Mouse (Mus musculus) ES-E14 (cell line): Measurements from ENCODE around the gene Slc46a1. TPM values are rescaled to one million over a fixed set of nuclear protein-coding genes. Genes with fewer than 3 reads are reported as not detected.

Source experiments
- DNase-seq: peaks from one replicate; pipeline ENCODE4 v3.0.0-alpha.2; 2013; ENCODE audit warnings: low read depth, low spot score
- H3K27ac ChIP-seq: 2 replicates; pipeline ENCODE4 v1.5.1; 2012; ENCODE audit warnings: low read depth, mild to moderate bottlenecking, low read length, moderate library complexity, mixed read lengths; ENCODE audit not compliant: poor library complexity, insufficient read depth, severe bottlenecking
- H3K36me3 ChIP-seq: 2 replicates; pipeline ENCODE4 v1.6.1; 2012; ENCODE audit warnings: mild to moderate bottlenecking, low read length, moderate library complexity, mixed read lengths; ENCODE audit not compliant: control insufficient read depth, poor library complexity, insufficient read depth, severe bottlenecking
- H3K4me1 ChIP-seq, 2 experiments: fragments of 150-350 bp in 1 of 2; sonication (generic) in 1 of 2; 2 replicates each; pipeline ENCODE4 v1.6.1; 2012; ENCODE audit warnings: low read length in 2 of 2, mild to moderate bottlenecking in 1 of 2, mixed read lengths in 1 of 2; ENCODE audit not compliant: control insufficient read depth in 2 of 2, insufficient read depth in 2 of 2, poor library complexity in 1 of 2
- H3K4me3 ChIP-seq, 2 experiments: fragments of 150-350 bp in 1 of 2; sonication (generic) in 1 of 2; 2 replicates each; pipeline ENCODE4 v1.5.1; 2012; ENCODE audit warnings: low read length in 2 of 2, low read depth in 1 of 2, mild to moderate bottlenecking in 1 of 2, mixed read lengths in 1 of 2; ENCODE audit not compliant: insufficient read depth in 1 of 2, poor library complexity in 1 of 2, severe bottlenecking in 1 of 2
- H3K9ac ChIP-seq: 2 replicates; pipeline ENCODE4 v1.6.1; 2012; ENCODE audit warnings: low read depth, mild to moderate bottlenecking, low read length, mixed read lengths; ENCODE audit not compliant: poor library complexity, insufficient read depth, severe bottlenecking
- H3K9me3 ChIP-seq: fragments of 150-350 bp; sonication (generic); 2 replicates; pipeline ENCODE4 v1.6.1; 2012; ENCODE audit warnings: low read depth, mild to moderate bottlenecking, low read length; ENCODE audit not compliant: control insufficient read depth, insufficient read depth
- CHD2 ChIP-seq: IDR thresholded peaks from 2 replicates; pipeline ENCODE4 v1.6.1; 2014; ENCODE audit warnings: mild to moderate bottlenecking, low read depth, low read length, inconsistent platforms
- HCFC1 ChIP-seq: IDR thresholded peaks from 2 replicates; pipeline ENCODE4 v1.6.1; 2012; ENCODE audit warnings: low read length, inconsistent platforms, borderline replicate concordance; ENCODE audit not compliant: insufficient read depth
- MAFK ChIP-seq: IDR thresholded peaks from 2 replicates; pipeline ENCODE4 v1.6.1; 2014; ENCODE audit warnings: mild to moderate bottlenecking, low read depth, low read length, inconsistent platforms; ENCODE audit not compliant: insufficient read depth
- ZC3H11A ChIP-seq: IDR thresholded peaks from 2 replicates; pipeline ENCODE4 v1.6.1; 2012; ENCODE audit warnings: low read depth, mild to moderate bottlenecking, inconsistent platforms, low read length, borderline replicate concordance
- ZNF384 ChIP-seq: IDR thresholded peaks from 2 replicates; pipeline ENCODE4 v1.6.1; 2012; ENCODE audit warnings: low read depth, low read length, inconsistent platforms
- in situ Hi-C, 2 experiments: fragments of 600-800 bp; cut with MboI; formaldehyde crosslinking; loops; one replicate each; pipeline ENCODE4 v1.15.1; 2025; ENCODE audit warnings: low sequenced_read_pairs in 2 of 2, inconsistent platforms in 1 of 2; ENCODE audit not compliant: unreplicated experiment in 2 of 2
- total RNA-seq: library from RNA; depleted of rRNA; stranded (reverse); fragments of 300-350 nt; gene quantifications from 2 replicates; pipeline ENCODE4 v1.2.3, GENCODE M21; 2012

The Slc46a1 gene
- total RNA-seq, 1 experiment = 21.4 TPM

DNA sequence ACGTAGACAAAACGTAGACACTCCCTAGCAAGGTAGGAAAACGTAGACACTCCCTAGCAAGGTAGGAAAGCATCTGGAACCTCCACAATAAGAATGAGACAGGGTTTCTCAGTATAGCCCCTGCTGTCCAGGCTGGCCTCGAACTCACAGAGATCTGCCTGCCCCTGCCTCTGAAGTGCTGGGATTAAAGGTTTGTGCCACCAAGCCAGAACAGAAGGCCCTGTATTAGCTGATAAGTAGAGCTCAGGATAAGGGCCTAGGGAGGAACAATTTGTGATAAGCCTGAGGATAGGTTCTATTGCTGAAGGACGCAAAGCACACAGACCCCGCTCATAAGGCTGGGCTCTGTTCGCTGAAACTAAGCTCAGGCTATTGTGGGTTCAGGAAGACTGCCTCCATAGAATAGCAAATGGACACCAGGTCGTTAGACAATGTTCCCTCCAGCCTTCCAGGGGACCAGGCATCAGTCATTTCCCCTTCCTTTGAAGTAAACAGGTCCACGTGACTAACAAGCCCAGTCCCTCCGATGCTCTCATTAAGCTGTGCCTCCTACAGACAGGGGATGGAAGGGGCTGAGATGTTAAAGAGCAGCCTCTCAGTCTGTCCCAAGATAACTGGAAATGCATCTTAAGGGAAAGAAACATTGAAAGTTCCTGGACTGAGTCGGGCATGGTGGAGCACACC is 35.2 kb upstream of the Slc46a1 start:
- no peak for DNase-seq
- Histone ChIP-seq H3K4me1 (peaks cover 10 to 26% of the 10 kb centered on the region in 2 experiments), H3K9ac (no peak overlapping the region), H3K9me3 (no peaks in the 10 kb centered on the region), H3K27ac (no peak overlapping the region), H3K4me3 (no peak overlapping the region), H3K36me3 (no peaks in the 10 kb centered on the region)
- in situ Hi-C loops = no loop called here
- TF ChIP-seq CHD2 (no peak), ZC3H11A (no peak), HCFC1 (no peak), ZNF384 (no peak), MAFK (no peak)

DNA sequence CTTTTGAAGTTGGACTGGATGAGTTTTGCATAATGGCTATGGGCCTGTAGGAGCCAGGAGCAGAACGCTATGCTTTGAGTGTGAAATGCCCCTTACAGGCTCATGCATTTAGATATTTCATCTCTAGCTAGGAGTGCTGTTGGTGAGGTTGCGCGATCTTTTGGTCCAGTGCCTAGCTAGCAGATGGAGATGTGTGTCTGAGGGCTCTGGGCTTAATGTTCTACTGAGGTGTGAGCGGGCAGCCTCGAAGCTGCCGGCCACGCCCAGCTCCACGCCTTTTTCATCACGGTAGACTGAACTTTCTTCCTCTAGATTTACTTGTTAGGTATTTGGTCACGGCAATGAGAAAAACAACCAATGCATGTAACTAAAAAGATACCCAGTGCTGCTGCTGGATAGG is 34.3 kb upstream of the Slc46a1 start:
- no peak for DNase-seq
- H3K9ac ChIP-seq = no peak overlapping the region
- H3K9me3 ChIP-seq = no peaks in the 10 kb centered on the region
- in situ Hi-C loops = no loop called here
- H3K4me1 ChIP-seq = peaks cover 10 to 26% of the 10 kb centered on the region in 2 experiments
- no peak overlapping the region for H3K4me3 ChIP-seq
- no peak for TF ChIP-seq MAFK
- TF ChIP-seq HCFC1 = no peak
- no peak for TF ChIP-seq CHD2
- TF ChIP-seq ZNF384 = no peak
- no peak for TF ChIP-seq ZC3H11A
- H3K27ac ChIP-seq = no peak overlapping the region
- no peaks in the 10 kb centered on the region for H3K36me3 ChIP-seq

DNA sequence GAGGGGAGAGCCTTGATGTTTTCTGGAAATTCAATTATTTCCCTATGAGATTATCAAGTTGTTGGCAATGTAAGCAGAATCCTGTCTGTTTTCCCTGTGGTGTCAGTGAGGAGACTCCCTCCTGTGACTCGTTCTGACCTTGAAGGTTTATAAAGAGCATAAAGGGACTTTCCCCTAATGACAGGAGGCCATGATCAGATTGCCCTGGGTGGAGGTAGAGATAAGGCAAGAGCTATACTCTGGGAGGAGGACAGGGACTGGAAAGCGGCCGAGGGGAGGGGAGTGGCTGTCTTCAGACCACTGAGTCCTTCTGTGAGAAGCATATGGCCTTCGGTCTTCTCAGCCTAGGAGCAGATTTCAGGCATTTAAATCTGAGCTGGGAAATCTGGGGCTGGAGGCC is 31.4 kb upstream of the Slc46a1 start:
- in situ Hi-C loops = no loop called here
- H3K9ac ChIP-seq = no peak overlapping the region
- no peaks in the 10 kb centered on the region for H3K9me3 ChIP-seq
- TF ChIP-seq ZC3H11A (no peak), CHD2 (no peak), MAFK (no peak), ZNF384 (no peak), HCFC1 (no peak)
- H3K36me3 ChIP-seq = no peaks in the 10 kb centered on the region
- DNase-seq = no peak
- no peak overlapping the region for H3K4me3 ChIP-seq
- H3K4me1 ChIP-seq = peaks cover 4 to 16% of the 10 kb centered on the region in 2 experiments; a peak in 3 of 4 replicates
- no peak overlapping the region for H3K27ac ChIP-seq

DNA sequence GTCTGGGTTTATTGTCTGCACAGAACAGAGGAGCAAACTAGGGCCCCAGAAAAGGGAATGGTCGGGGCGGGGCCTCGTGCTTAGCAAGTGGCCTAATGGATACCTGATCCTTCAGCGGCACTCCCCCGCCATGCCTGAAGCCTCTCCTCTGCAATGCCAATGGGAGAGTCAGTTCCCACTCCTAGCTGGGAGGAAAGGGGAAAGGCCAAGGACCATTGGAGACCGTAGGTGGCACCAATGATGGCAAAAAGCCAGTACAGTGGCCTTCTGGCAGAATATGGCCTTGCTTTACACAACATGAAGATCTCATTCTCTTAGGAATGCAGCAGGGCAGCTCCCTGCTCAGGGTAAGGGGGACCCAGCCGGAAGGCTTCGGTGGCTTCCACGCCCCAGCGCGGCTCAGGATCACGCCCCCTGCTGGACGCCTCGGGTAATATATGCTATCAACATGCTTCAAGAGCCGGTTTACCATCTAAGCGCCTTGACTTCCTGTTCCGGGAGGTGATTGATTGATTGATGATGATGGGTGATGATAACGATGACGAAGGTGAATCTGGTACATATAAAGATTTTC is 29.6 kb upstream of the Slc46a1 start:
- Histone ChIP-seq H3K4me1 (peaks cover 2 to 14% of the 10 kb centered on the region in 2 experiments; a peak in 3 of 4 replicates), H3K9me3 (no peaks in the 10 kb centered on the region), H3K27ac (no peak overlapping the region), H3K9ac (peak overlapping the region; percentile 67; the same call in 1 of the 2 replicates), H3K4me3 (peak overlapping the region; percentile 20 to 60; a peak in 3 of 4 replicates), H3K36me3 (no peaks in the 10 kb centered on the region)
- in situ Hi-C loops = no loop called here
- DNase-seq = peak; percentile 84
- TF ChIP-seq CHD2 (no peak), ZC3H11A (no peak), MAFK (no peak), HCFC1 (no peak)
